Mouse (Mus musculus) liver, embryonic 14.5 days (tissue): Measurements from ENCODE around the gene Abl1. TPM values are rescaled to one million over a fixed set of nuclear protein-coding genes. Genes with fewer than 3 reads are reported as not detected.

ENCODE experiments used
- ATAC-seq: fragments of 200-750 bp; cut with Nextera tagmentation; 2 replicates; pipeline ENCODE4 v1.8.0; 2017; ENCODE audit warnings: moderate number of reproducible peaks, mild to moderate bottlenecking, moderate library complexity; ENCODE audit not compliant: insufficient read depth
- DNase-seq, 3 experiments: peaks; one replicate each; pipeline ENCODE4 v3.0.0-alpha.2; 2012 to 2013; ENCODE audit warnings: low read depth in 3 of 3, low spot score in 3 of 3
- H3K27ac ChIP-seq: fragments of 300-500 bp; sonication (generic); 2 replicates; pipeline ENCODE4 v1.5.1; 2014; ENCODE audit warnings: moderate library complexity, mild to moderate bottlenecking, control low read depth, inconsistent platforms
- H3K27me3 ChIP-seq: fragments of 300-500 bp; sonication (generic); 2 replicates; pipeline ENCODE4 v1.6.1; 2014; ENCODE audit warnings: mild to moderate bottlenecking, low read length, moderate library complexity; ENCODE audit not compliant: control insufficient read depth, insufficient read depth
- H3K36me3 ChIP-seq: fragments of 300-500 bp; sonication (generic); replicated peaks from 2 replicates; pipeline ENCODE4 v1.6.1; 2014; ENCODE audit warnings: low read depth; ENCODE audit not compliant: control insufficient read depth, insufficient read depth
- H3K4me1 ChIP-seq, 2 experiments: fragments of 200-500 bp in 1 of 2; fragments of 300-500 bp in 1 of 2; sonication (generic) in 1 of 2; replicated peaks; 2 replicates each; pipeline ENCODE4 v1.6.1; 2012 to 2014; ENCODE audit warnings: antibody characterized with exemption in 1 of 2, inconsistent platforms in 1 of 2, low read length in 1 of 2; ENCODE audit not compliant: control insufficient read depth in 2 of 2, insufficient read depth in 2 of 2
- H3K4me2 ChIP-seq: fragments of 300-500 bp; sonication (generic); 2 replicates; pipeline ENCODE4 v1.6.1; 2014; ENCODE audit warnings: low read depth, mild to moderate bottlenecking, control low read depth, moderate library complexity
- H3K4me3 ChIP-seq, 2 experiments: fragments of 200-500 bp in 1 of 2; fragments of 300-500 bp in 1 of 2; sonication (generic) in 1 of 2; 2 replicates each; pipeline ENCODE4 v1.5.1; 2012 to 2014; ENCODE audit warnings: low read depth in 2 of 2, low read length in 2 of 2, mild to moderate bottlenecking in 2 of 2, control low read depth in 1 of 2, inconsistent platforms in 1 of 2, moderate library complexity in 1 of 2; ENCODE audit not compliant: insufficient read depth in 1 of 2
- H3K9ac ChIP-seq: fragments of 300-500 bp; sonication (generic); replicated peaks from 2 replicates; pipeline ENCODE4 v1.6.1; 2014; ENCODE audit warnings: mild to moderate bottlenecking, control low read depth, moderate library complexity
- H3K9me3 ChIP-seq: fragments of 300-500 bp; sonication (generic); 2 replicates; pipeline ENCODE4 v1.6.1; 2016; ENCODE audit warnings: low read length, mixed read lengths; ENCODE audit not compliant: control insufficient read depth
- CTCF ChIP-seq: IDR thresholded peaks from 2 replicates; pipeline ENCODE4 v1.5.1; 2016; ENCODE audit warnings: antibody characterized with exemption, low read depth, control low read depth
- EP300 ChIP-seq: IDR thresholded peaks from 2 replicates; pipeline ENCODE4 v1.6.1; 2016; ENCODE audit warnings: antibody characterized with exemption, low read depth
- WGBS: fragments of 180-500 bp; shearing (Covaris S2); extraction: QIAGEN DNeasy Blood & Tissue Kit; methylation state at CpG from one replicate; pipeline ENCODE4 v1.1.7; 2014; ENCODE audit not compliant: insufficient replicate concordance; 5-methylcytosine and 5-hydroxymethylcytosine counted together
- polyA plus RNA-seq, 2 experiments: library from polyadenylated mRNA; depleted of rRNA in 1 of 2; stranded (reverse) in 1 of 2; unstranded in 1 of 2; fragments of >200 nt; fragmentation: Nextera tagmentation in 1 of 2; extraction: Ambion mirVana in 1 of 2; gene quantifications; 2 replicates each; pipeline versions ENCODE4 v1.2.1 to v1.2.3; 2012 to 2014

The Abl1 gene
- polyA plus RNA-seq, 2 experiments = 4.8 to 9.6 TPM

DNA sequence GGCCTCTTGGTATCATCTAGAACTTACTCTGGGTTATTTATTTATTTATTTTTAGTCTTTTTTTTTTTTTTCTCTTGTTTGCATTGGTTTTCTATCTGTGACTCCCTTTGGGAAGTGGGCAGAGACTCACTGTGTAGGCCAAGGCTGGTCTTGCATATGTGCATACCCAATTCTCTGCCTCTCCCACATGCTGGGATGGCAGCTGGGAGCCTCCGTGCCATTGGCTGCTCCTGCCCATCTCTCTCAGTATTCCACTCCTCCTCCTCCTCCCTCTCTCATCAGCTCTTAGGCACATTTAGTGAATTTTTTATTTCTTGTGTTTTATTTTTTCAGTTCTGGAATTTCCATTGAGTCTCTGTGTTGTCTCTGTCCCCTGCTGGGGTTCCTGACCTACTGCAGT lies 53.6 kb downstream of the Abl1 start:
- 68% methylated on average over 1 of the region's 1 CpGs for WGBS
- Histone ChIP-seq H3K27me3 (no peaks in the 10 kb centered on the region), H3K9me3 (no peaks in the 10 kb centered on the region), H3K27ac (no peak overlapping the region), H3K36me3 (no peaks in the 10 kb centered on the region), H3K9ac (no peak overlapping the region), H3K4me2 (no peak overlapping the region), H3K4me3 (no peak overlapping the region), H3K4me1 (peaks cover 0 to 5% of the 10 kb centered on the region in 2 experiments; a peak in 2 of 4 replicates)
- no peak for TF ChIP-seq EP300
- TF ChIP-seq CTCF = no peak
- no peak for ATAC-seq
- no peak for DNase-seq

DNA sequence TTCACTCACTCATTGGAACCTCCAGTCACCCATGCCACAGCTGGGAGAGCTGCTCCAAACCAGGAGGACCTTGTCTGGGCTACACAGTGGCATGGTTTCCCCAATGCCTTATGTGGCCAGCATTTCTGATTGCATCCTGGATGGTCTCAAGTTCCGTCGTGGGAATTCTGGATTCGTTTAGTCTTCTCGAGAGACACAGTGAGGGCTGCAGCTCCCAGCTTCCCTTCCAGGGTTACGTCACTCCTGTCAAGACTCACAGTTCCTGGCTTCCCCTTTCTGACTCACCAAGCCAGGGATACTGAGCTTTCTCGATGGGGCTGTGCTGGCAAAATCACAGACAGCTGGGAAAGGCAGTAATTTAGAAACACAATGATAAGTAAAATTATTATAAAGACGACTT lies 54.0 kb downstream of the Abl1 start:
- Histone ChIP-seq H3K9me3 (no peaks in the 10 kb centered on the region), H3K36me3 (no peaks in the 10 kb centered on the region), H3K4me2 (no peak overlapping the region), H3K4me3 (no peak overlapping the region), H3K4me1 (peaks cover 0 to 8% of the 10 kb centered on the region in 2 experiments; a peak in 2 of 4 replicates), H3K27me3 (no peaks in the 10 kb centered on the region), H3K9ac (no peak overlapping the region), H3K27ac (no peak overlapping the region)
- WGBS = 38% methylated on average over 7 of the region's 7 CpGs
- ATAC-seq (no peak), DNase-seq (no peak)
- TF ChIP-seq CTCF (no peak), EP300 (no peak)

GRCm38 (mm10) chr2:31745741-31746243 lies 57.6 kb downstream of the Abl1 start:
- H3K4me3 ChIP-seq = no peak overlapping the region
- no peaks in the 10 kb centered on the region for H3K9me3 ChIP-seq
- DNase-seq (no peak), ATAC-seq (no peak)
- peaks cover 2 to 18% of the 10 kb centered on the region in 2 experiments; a peak in 3 of 4 replicates for H3K4me1 ChIP-seq
- H3K27me3 ChIP-seq = no peaks in the 10 kb centered on the region
- no peak overlapping the region for H3K9ac ChIP-seq
- no peaks in the 10 kb centered on the region for H3K36me3 ChIP-seq
- no peak overlapping the region for H3K4me2 ChIP-seq
- H3K27ac ChIP-seq = no peak overlapping the region
- TF ChIP-seq EP300 (no peak), CTCF (no peak)

- Histone ChIP-seq H3K27me3 (no peaks in the 10 kb centered on the region), H3K27ac (no peak overlapping the region), H3K4me3 (no peak overlapping the region), H3K36me3 (no peaks in the 10 kb centered on the region), H3K4me1 (peaks cover 2 to 18% of the 10 kb centered on the region in 2 experiments; a peak in 3 of 4 replicates), H3K9me3 (no peaks in the 10 kb centered on the region), H3K4me2 (no peak overlapping the region), H3K9ac (no peak overlapping the region)
- no peak for DNase-seq
- TF ChIP-seq EP300 = no peak
- no peak for TF ChIP-seq CTCF
- ATAC-seq = no peak
- WGBS = 21% methylated on average over 4 of the region's 4 CpGs
Observed at GRCm38 (mm10) chr2:31746835-31747234, 58.7 kb downstream of the Abl1 start.

GRCm38 (mm10) chr2:31749046-31749709 lies 61.0 kb downstream of the Abl1 start:
- 57% methylated on average over 10 of the region's 10 CpGs for WGBS
- Histone ChIP-seq H3K36me3 (no peaks in the 10 kb centered on the region), H3K27ac (no peak overlapping the region), H3K4me3 (no peak overlapping the region), H3K4me1 (peaks cover 2 to 16% of the 10 kb centered on the region in 2 experiments; a peak in 3 of 4 replicates), H3K27me3 (no peaks in the 10 kb centered on the region), H3K4me2 (no peak overlapping the region), H3K9me3 (no peaks in the 10 kb centered on the region), H3K9ac (no peak overlapping the region)
- DNase-seq (no peak), ATAC-seq (no peak)
- no peak for TF ChIP-seq CTCF
- no peak for TF ChIP-seq EP300
